Mouse (Mus musculus): ENCODE measurements around the gene Oser1. TPM values are rescaled to one million over a fixed set of nuclear protein-coding genes. Genes with fewer than 3 reads are reported as not detected.

Oser1 gene
- polyA plus RNA-seq, 1 experiment from 2014 or later = 87.3 TPM

GRCm38 (mm10) chr2:163398770-163399169 is 25.7 kb downstream of the Oser1 start:
- H3K4me3 ChIP-seq = no peak overlapping the region
- H3K9me3 ChIP-seq = no peaks in the 10 kb centered on the region
- 0 out of 2 replicates have a peak, but pooled peaks cover 1% of the 10 kb centered on the region for H3K36me3 ChIP-seq
- no peak overlapping the region for H3K4me2 ChIP-seq (replicated peaks)
- no peak for ATAC-seq (ENCODE audit: insufficient number of reproducible peaks, insufficient read depth, low FRiP score, low TSS enrichment)
- no peak overlapping the region for H3K9ac ChIP-seq
- peaks cover 14% of the 10 kb centered on the region for H3K4me1 ChIP-seq
- H3K27ac ChIP-seq = no peak overlapping the region
- 82% methylated on average over 4 of the region's 4 CpGs for WGBS
- H3K27me3 ChIP-seq = no peaks in the 10 kb centered on the region

- peaks cover 14% of the 10 kb centered on the region for H3K4me1 ChIP-seq
- ATAC-seq (ENCODE audit: insufficient number of reproducible peaks, insufficient read depth, low FRiP score, low TSS enrichment) = peak; percentile 47; the same call in 1 of the 2 replicates
- H3K36me3 ChIP-seq = no peaks in the 10 kb centered on the region
- peak within 1 kb of the TSS; percentile 9 for H3K4me3 ChIP-seq
- H3K27ac ChIP-seq = no peak within 1 kb of the TSS
- peak within 1 kb of the TSS; percentile 34 for H3K9ac ChIP-seq
- 4% methylated on average over 10 of the region's 10 CpGs for WGBS
- H3K9me3 ChIP-seq = no peaks in the 10 kb centered on the region
- H3K4me2 ChIP-seq (replicated peaks) = peak within 1 kb of the TSS; percentile 36
- no peaks in the 10 kb centered on the region for H3K27me3 ChIP-seq
Observed at GRCm38 (mm10) chr2:163397905-163398304, 26.6 kb downstream of the Oser1 start, which contains the start of gene Jph2. Gene Jph2, minus strand, starts transcription at chr2:163397993.

GRCm38 (mm10) chr2:163397071-163397470 is 27.4 kb downstream of the Oser1 start:
- Histone ChIP-seq H3K4me2 (replicated peaks) (peak overlapping the region; percentile 36; the same call in 1 of the 2 replicates), H3K4me1 (peaks cover 14% of the 10 kb centered on the region), H3K9me3 (no peaks in the 10 kb centered on the region), H3K9ac (no peak overlapping the region), H3K36me3 (no peaks in the 10 kb centered on the region), H3K4me3 (no peak overlapping the region), H3K27ac (no peak overlapping the region), H3K27me3 (no peaks in the 10 kb centered on the region)
- WGBS = 87% methylated on average over 19 of the region's 19 CpGs
- ATAC-seq (ENCODE audit: insufficient number of reproducible peaks, insufficient read depth, low FRiP score, low TSS enrichment) = no peak

DNA sequence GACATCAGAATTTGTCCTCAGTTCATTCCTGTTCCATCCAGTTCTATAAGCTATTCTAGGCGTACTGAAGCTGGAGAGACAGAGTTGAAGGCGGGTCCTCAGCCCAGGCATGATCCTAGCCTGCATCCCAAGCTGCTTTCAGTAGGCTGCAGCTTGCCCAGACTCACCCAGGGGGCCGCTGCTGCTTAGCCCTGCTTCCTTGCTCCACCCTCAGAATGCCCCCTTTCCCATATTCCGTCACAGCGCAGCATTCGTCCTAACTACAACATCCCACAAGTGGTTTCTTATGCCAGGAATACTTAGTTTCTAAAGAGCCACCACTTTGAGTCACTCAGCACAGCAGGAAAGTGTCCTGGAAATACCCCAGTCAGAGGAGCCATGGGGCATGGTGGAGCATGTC is 29.5 kb downstream of the Oser1 start:
- no peaks in the 10 kb centered on the region for H3K27me3 ChIP-seq
- no peak overlapping the region for H3K4me3 ChIP-seq
- no peak overlapping the region for H3K9ac ChIP-seq
- H3K27ac ChIP-seq = no peak overlapping the region
- WGBS = 75% methylated on average over 6 of the region's 6 CpGs
- ATAC-seq (ENCODE audit: insufficient number of reproducible peaks, insufficient read depth, low FRiP score, low TSS enrichment) = no peak
- no peak overlapping the region for H3K4me2 ChIP-seq (replicated peaks)
- H3K4me1 ChIP-seq = peaks cover 14% of the 10 kb centered on the region
- H3K9me3 ChIP-seq = no peaks in the 10 kb centered on the region
- H3K36me3 ChIP-seq = no peaks in the 10 kb centered on the region

GRCm38 (mm10) chr2:163393976-163394375 is 30.5 kb downstream of the Oser1 start:
- no peak overlapping the region for H3K27ac ChIP-seq
- no peaks in the 10 kb centered on the region for H3K27me3 ChIP-seq
- no peaks in the 10 kb centered on the region for H3K9me3 ChIP-seq
- no peak overlapping the region for H3K4me2 ChIP-seq (replicated peaks)
- no peak overlapping the region for H3K4me3 ChIP-seq
- no peak overlapping the region for H3K9ac ChIP-seq
- H3K36me3 ChIP-seq = no peaks in the 10 kb centered on the region
- no peak for ATAC-seq (ENCODE audit: insufficient number of reproducible peaks, insufficient read depth, low FRiP score, low TSS enrichment)
- 74% methylated on average over 6 of the region's 6 CpGs for WGBS
- peaks cover 14% of the 10 kb centered on the region for H3K4me1 ChIP-seq

DNA sequence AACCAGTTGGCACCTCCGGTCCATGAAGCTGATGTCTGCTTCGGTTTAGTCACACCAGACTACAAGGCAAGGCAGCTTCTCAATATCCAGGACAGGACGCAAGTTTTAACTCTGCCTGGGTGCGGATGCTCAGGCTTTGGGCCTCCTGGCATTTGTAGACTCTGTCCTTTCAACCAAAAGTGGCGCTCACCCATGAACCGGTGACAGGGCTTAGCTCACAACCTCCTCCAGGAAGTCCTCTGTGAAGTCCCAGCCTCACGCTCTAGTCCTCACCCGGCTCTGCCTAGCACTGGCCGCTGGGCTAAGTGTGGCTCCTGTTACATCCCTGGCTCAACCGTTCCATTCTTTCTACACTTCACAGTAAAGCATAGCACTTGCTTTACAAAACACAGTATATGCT is 31.3 kb downstream of the Oser1 start:
- Histone ChIP-seq H3K4me3 (no peak overlapping the region), H3K27ac (no peak overlapping the region)
- 93% methylated on average over 10 of the region's 10 CpGs for WGBS

GRCm38 (mm10) chr2:163392436-163392835 is 32.1 kb downstream of the Oser1 start:
- WGBS = 76% methylated on average over 6 of the region's 6 CpGs
- peaks cover 3% of the 10 kb centered on the region for H3K4me1 ChIP-seq
- H3K27me3 ChIP-seq = no peaks in the 10 kb centered on the region
- H3K9ac ChIP-seq = no peak overlapping the region
- H3K27ac ChIP-seq = no peak overlapping the region
- ATAC-seq (ENCODE audit: insufficient number of reproducible peaks, insufficient read depth, low FRiP score, low TSS enrichment) = no peak
- no peaks in the 10 kb centered on the region for H3K9me3 ChIP-seq
- no peaks in the 10 kb centered on the region for H3K36me3 ChIP-seq
- H3K4me2 ChIP-seq (replicated peaks) = no peak overlapping the region
- no peak overlapping the region for H3K4me3 ChIP-seq

More for the DNA sequence above, 31.3 kb downstream of the Oser1 start:
- H3K27me3 ChIP-seq = no peaks in the 10 kb centered on the region
- ATAC-seq (ENCODE audit: insufficient number of reproducible peaks, insufficient read depth, low FRiP score, low TSS enrichment) = no peak
- H3K4me2 ChIP-seq (replicated peaks) = no peak overlapping the region
- H3K9ac ChIP-seq = no peak overlapping the region
- H3K4me1 ChIP-seq = peaks cover 12% of the 10 kb centered on the region
- no peaks in the 10 kb centered on the region for H3K9me3 ChIP-seq
- H3K36me3 ChIP-seq = no peaks in the 10 kb centered on the region

DNA sequence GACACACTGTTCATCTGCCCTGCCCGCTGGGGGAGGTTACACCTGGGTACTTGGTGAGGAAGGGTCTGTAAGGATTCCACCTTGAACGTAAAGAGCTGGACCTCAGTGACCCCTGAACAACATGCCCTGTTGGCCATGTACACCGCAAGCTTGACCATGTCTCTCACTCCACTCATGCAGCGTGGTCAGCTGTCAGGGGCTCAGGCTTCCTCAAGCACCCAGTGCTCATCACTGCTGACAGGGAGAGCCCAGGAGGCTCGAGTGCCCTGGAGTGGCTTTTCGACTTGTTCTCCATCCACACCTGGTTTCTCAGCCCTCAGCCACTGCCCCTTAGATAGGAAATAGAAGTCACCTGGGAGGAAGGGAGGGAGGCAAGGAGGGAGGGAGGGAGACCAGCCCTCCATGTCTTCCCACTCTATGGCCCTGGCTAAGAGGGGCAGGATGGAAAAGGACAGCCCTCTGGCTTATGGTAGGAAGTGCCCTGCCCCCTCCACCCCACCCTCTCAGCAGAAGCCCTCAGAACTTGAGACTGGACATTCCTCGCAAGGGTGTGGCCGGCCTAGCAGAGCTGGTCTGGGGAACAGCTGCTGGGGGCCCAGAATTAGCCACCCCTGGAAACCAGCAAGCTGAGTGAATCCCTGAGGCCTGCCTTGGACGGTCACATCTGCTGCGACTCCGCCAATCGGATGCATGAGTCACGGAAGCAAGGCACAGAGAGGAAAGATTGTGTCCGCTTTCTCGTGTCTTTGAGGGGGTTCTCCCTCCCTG is 37.9 kb downstream of the Oser1 start:
- Histone ChIP-seq H3K4me3 (no peak overlapping the region), H3K9ac (no peak overlapping the region), H3K4me2 (replicated peaks) (no peak overlapping the region), H3K36me3 (no peaks in the 10 kb centered on the region), H3K4me1 (no peaks in the 10 kb centered on the region), H3K27me3 (no peaks in the 10 kb centered on the region), H3K27ac (no peak overlapping the region), H3K9me3 (no peaks in the 10 kb centered on the region)
- 0 out of 2 replicates have a peak, but pooled peaks have one; percentile 22 for ATAC-seq (ENCODE audit: insufficient number of reproducible peaks, insufficient read depth, low FRiP score, low TSS enrichment)
- WGBS = 68% methylated on average over 15 of the region's 15 CpGs

GRCm38 (mm10) chr2:163385126-163385525 is 39.4 kb downstream of the Oser1 start:
- H3K9ac ChIP-seq = no peak overlapping the region
- no peak for ATAC-seq (ENCODE audit: insufficient number of reproducible peaks, insufficient read depth, low FRiP score, low TSS enrichment)
- H3K27me3 ChIP-seq = no peaks in the 10 kb centered on the region
- H3K4me1 ChIP-seq = no peaks in the 10 kb centered on the region
- WGBS = 80% methylated on average over 6 of the region's 6 CpGs
- H3K36me3 ChIP-seq = no peaks in the 10 kb centered on the region
- H3K9me3 ChIP-seq = no peaks in the 10 kb centered on the region
- H3K27ac ChIP-seq = no peak overlapping the region
- no peak overlapping the region for H3K4me2 ChIP-seq (replicated peaks)
- no peak overlapping the region for H3K4me3 ChIP-seq

DNA sequence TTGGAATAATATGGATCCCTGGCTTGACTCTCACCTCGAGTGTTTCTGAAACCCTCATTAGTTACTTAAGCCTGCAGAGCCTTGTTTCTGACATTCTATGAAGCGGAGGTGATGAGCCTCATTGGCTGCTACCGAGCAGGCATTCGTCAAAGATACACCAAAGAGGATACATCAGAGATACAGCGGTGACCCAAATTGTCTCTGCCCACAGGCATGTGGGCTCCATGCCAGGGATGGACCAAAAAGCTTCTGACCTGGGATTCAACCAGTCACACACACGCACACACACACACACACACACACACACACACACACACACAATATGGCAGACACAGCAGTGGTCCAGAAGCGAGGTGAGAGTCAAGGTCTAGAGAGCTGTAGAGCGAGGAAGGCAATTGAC is 43.3 kb downstream of the Oser1 start:
- H3K9me3 ChIP-seq = no peaks in the 10 kb centered on the region
- H3K4me2 ChIP-seq (replicated peaks) = no peak overlapping the region
- no peaks in the 10 kb centered on the region for H3K36me3 ChIP-seq
- no peak overlapping the region for H3K27ac ChIP-seq
- no peaks in the 10 kb centered on the region for H3K4me1 ChIP-seq
- H3K27me3 ChIP-seq = peaks cover 13% of the 10 kb centered on the region
- ATAC-seq (ENCODE audit: insufficient number of reproducible peaks, insufficient read depth, low FRiP score, low TSS enrichment) = no peak
- no peak overlapping the region for H3K9ac ChIP-seq
- WGBS = 88% methylated on average over 8 of the region's 8 CpGs
- no peak overlapping the region for H3K4me3 ChIP-seq

DNA sequence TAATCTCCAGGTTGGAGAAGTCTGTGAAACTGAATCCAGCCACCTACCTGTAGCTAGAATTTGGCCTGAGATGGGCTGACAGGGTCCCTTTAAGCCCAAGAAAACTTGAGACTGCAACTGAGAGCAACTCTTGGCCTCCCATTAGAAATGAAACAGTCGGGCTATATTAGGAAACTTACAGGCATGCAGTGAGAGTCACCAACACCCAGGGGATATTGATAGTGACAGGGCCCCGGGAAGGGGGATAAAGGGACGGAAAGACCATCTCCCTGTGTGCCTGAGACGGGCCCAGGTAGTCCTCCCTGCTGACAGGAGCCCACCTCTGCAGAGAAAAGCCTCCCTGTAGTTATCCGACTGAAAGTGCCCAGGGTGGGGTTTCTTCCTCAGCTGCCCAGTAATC is 45.1 kb downstream of the Oser1 start:
- Histone ChIP-seq H3K27me3 (peaks cover 31% of the 10 kb centered on the region), H3K4me1 (no peaks in the 10 kb centered on the region), H3K36me3 (no peaks in the 10 kb centered on the region), H3K4me3 (no peak overlapping the region), H3K4me2 (replicated peaks) (no peak overlapping the region), H3K9me3 (no peaks in the 10 kb centered on the region), H3K9ac (no peak overlapping the region), H3K27ac (no peak overlapping the region)
- WGBS = 71% methylated on average over 5 of the region's 5 CpGs
- no peak for ATAC-seq (ENCODE audit: insufficient number of reproducible peaks, insufficient read depth, low FRiP score, low TSS enrichment)

- peak overlapping the region; percentile 28 for H3K4me2 ChIP-seq (replicated peaks)
- no peaks in the 10 kb centered on the region for H3K36me3 ChIP-seq
- no peaks in the 10 kb centered on the region for H3K9me3 ChIP-seq
- H3K4me1 ChIP-seq = no peaks in the 10 kb centered on the region
- 35% methylated on average over 33 of the region's 33 CpGs for WGBS
- no peak for ATAC-seq (ENCODE audit: insufficient number of reproducible peaks, insufficient read depth, low FRiP score, low TSS enrichment)
- H3K4me3 ChIP-seq = peak overlapping the region; percentile 17
- H3K27ac ChIP-seq = no peak overlapping the region
- H3K9ac ChIP-seq = no peak overlapping the region
- H3K27me3 ChIP-seq = peaks cover 34% of the 10 kb centered on the region
Observed at GRCm38 (mm10) chr2:163376082-163376481, 48.4 kb downstream of the Oser1 start.

All from embryonic facial prominence, embryonic 12.5 days (tissue).